Mouse (Mus musculus): ENCODE data around the gene Ifi27l2a.
A peak's percentile ranks its signal among the peaks of the same experiment; 100 is the strongest.

Ifi27l2a gene

DNA sequence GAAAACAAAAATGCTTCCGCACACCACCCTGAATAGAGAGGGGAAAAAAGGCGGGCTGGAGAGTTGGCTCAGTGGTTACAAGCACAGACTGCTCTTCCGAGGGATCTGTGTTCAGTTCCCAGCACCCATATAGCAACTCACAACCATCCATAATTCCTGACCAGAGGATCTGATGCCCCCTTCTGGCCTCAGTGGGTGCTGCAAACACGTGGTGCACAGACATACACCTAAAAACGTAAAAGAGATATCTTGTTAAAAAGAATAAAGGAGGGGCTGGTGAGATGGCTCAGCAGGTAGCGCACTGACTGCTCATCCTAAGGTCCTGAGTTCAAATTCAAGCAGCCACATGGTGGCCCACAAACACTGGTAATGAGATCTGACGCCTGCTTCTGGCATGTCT, 16.8 kb downstream of the Ifi27l2a start:
- no peak for DNase-seq (ENCODE audit: low spot score in 2 of 2)

- DNase-seq (ENCODE audit: low spot score in 2 of 2) = peak; percentile 96 to 98
Measured at GRCm38 (mm10) chr12:103425729-103426470, 17.6 kb downstream of the Ifi27l2a start, which contains the start of gene Ddx24. Ddx24 (minus strand) TSS chr12:103425830.

DNA sequence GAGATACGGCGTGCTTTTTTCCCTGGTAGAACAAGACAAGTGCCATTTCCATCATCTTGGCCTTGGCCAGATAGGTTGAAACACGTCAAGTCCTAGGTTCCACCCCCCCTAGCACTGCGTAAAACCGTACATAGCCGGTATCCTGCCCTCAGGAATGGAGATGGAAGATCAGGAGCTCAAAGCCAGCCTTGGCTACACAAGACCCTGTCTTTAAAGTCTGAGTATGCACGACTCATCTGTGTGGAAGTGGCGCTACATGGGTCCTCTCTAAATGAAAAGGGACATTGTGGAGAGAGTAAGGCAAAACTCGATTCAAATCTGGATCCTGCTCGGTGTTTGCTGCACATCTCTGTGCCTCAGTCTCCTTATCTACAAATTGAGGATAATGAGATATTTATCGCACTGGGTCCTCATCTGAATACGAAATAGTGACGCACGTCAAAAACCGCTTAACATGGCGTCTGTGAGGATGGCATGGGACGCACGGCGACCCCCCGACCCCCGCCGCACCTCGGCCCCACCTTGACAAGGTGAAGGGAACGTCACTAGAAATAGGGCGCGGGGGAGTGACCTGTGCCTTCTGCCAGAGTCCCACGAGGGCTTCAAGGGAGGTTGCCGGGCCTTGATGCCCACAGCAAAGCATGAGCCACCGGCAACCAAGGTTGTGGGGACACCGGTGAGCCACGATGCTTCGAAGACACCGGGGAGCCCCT, 18.3 kb downstream of the Ifi27l2a start:
- peak in 1 of 2 experiments; percentile 17 for DNase-seq (ENCODE audit: low spot score in 2 of 2)

- DNase-seq (ENCODE audit: low spot score in 2 of 2) = no peak
Measured at GRCm38 (mm10) chr12:103408144-103408543, 35.3 kb downstream of the Ifi27l2a start.

GRCm38 (mm10) chr12:103407720-103408119, 35.8 kb downstream of the Ifi27l2a start, which contains the start of gene 9330161L09Rik:
9330161L09Rik (minus strand) TSS chr12:103407820.
- DNase-seq (ENCODE audit: low spot score in 2 of 2) = no peak

GRCm38 (mm10) chr12:103404131-103404530, 39.3 kb downstream of the Ifi27l2a start:
- DNase-seq (ENCODE audit: low spot score in 2 of 2) = no peak

DNA sequence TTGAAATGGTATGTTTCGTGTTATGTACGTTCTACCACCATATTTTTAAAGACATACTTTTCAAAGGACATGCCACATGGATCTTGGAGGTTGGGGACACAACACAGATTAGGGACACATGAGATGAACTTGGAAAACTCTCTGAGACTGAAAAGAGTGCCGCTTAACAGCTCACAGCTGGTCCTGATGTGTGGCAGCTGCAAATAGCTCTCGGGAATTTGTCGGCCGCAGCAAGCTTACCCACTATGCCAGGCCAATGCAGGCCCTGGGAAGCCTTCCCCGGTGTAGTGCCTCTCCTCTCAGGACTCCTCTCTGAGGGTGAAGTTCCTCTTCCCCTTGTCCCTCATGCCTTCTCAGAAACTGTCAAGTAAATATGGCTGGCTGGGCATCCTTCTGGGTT, 46.7 kb downstream of the Ifi27l2a start:
- no peak for DNase-seq (ENCODE audit: low spot score in 2 of 2)

- peak; percentile 46 to 70 for DNase-seq (ENCODE audit: low spot score in 2 of 2)
Measured at GRCm38 (mm10) chr12:103395486-103396275, 47.8 kb downstream of the Ifi27l2a start.

DNA sequence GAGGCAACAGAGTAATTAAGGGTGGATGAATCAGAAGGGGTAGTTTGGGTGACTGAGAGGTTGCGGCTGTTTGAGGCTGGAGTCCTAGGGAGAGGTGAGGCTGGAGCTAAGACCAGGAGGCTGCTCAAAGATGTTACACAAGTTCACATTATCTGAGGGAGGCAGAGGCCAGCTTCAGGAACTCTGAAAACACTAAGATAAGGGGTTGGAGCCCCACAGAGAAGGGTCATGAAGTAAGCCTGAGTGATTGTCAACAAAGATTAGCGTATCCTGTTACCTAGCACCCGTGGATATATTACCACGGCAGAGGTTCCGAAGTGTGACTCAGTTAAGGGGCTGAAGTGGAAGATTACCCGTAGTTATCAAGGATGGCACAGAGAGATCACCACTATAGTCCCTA, 50.0 kb downstream of the Ifi27l2a start:
- DNase-seq (ENCODE audit: low spot score in 2 of 2) = no peak

Measured in urinary bladder, postnatal 36 days (tissue).